Mouse (Mus musculus): ENCODE measurements at regions not wholly inside any gene's neighbourhood (a gene's known extent, or its start where the extent isn't known, plus 50 kb on each side); places are given as distances from the start of the nearest gene placed in this dataset.

GRCm38 (mm10) chr4:67539466-67539865, 712.1 kb downstream of the Tlr4 start:
- Histone ChIP-seq H3K9me3 (replicated peaks) (no peaks in the 10 kb centered on the region), H3K4me3 (replicated peaks) (no peak overlapping the region), H3K4me2 (no peak overlapping the region), H3K36me3 (no peaks in the 10 kb centered on the region), H3K27me3 (no peaks in the 10 kb centered on the region), H3K4me1 (peaks cover 4% of the 10 kb centered on the region; the same call in 1 of the 2 replicates), H3K9ac (no peak overlapping the region), H3K27ac (no peak overlapping the region)
- WGBS = 14% methylated on average over 5 of the region's 5 CpGs
- peak; percentile 94 for ATAC-seq (replicated peaks; ENCODE audit: low FRiP score)

GRCm38 (mm10) chr4:67546013-67546412, 718.6 kb downstream of the Tlr4 start:
- WGBS = 62% methylated on average over 1 of the region's 1 CpGs
- Histone ChIP-seq H3K9me3 (replicated peaks) (no peaks in the 10 kb centered on the region), H3K27ac (no peak overlapping the region), H3K36me3 (no peaks in the 10 kb centered on the region), H3K27me3 (no peaks in the 10 kb centered on the region), H3K4me2 (no peak overlapping the region), H3K9ac (no peak overlapping the region), H3K4me3 (replicated peaks) (no peak overlapping the region), H3K4me1 (no peaks in the 10 kb centered on the region)
- ATAC-seq (replicated peaks; ENCODE audit: low FRiP score) = no peak

- Histone ChIP-seq H3K4me1 (no peaks in the 10 kb centered on the region), H3K9me3 (replicated peaks) (no peaks in the 10 kb centered on the region), H3K4me3 (replicated peaks) (no peak overlapping the region), H3K4me2 (no peak overlapping the region), H3K36me3 (no peaks in the 10 kb centered on the region), H3K9ac (no peak overlapping the region), H3K27ac (no peak overlapping the region), H3K27me3 (no peaks in the 10 kb centered on the region)
- no peak for ATAC-seq (replicated peaks; ENCODE audit: low FRiP score)
- WGBS = 87% methylated on average over 1 of the region's 1 CpGs
Measured at GRCm38 (mm10) chr4:67547957-67548356, 720.6 kb downstream of the Tlr4 start.

GRCm38 (mm10) chr4:67553511-67553910, 726.1 kb downstream of the Tlr4 start:
- no peak overlapping the region for H3K27ac ChIP-seq
- H3K9ac ChIP-seq = no peak overlapping the region
- H3K4me2 ChIP-seq = no peak overlapping the region
- WGBS = 84% methylated on average over 3 of the region's 3 CpGs
- ATAC-seq (replicated peaks; ENCODE audit: low FRiP score) = no peak
- no peaks in the 10 kb centered on the region for H3K27me3 ChIP-seq
- H3K4me3 ChIP-seq (replicated peaks) = no peak overlapping the region
- no peaks in the 10 kb centered on the region for H3K4me1 ChIP-seq
- H3K9me3 ChIP-seq (replicated peaks) = no peaks in the 10 kb centered on the region
- no peaks in the 10 kb centered on the region for H3K36me3 ChIP-seq

GRCm38 (mm10) chr4:67574816-67575215, 747.4 kb downstream of the Tlr4 start:
- no peaks in the 10 kb centered on the region for H3K9me3 ChIP-seq (replicated peaks)
- H3K27ac ChIP-seq = no peak overlapping the region
- no peaks in the 10 kb centered on the region for H3K27me3 ChIP-seq
- no peak for ATAC-seq (replicated peaks; ENCODE audit: low FRiP score)
- no peak overlapping the region for H3K4me2 ChIP-seq
- no peak overlapping the region for H3K9ac ChIP-seq
- H3K4me1 ChIP-seq = no peaks in the 10 kb centered on the region
- WGBS = 78% methylated on average over 3 of the region's 3 CpGs
- H3K36me3 ChIP-seq = no peaks in the 10 kb centered on the region
- no peak overlapping the region for H3K4me3 ChIP-seq (replicated peaks)

GRCm38 (mm10) chr4:67589501-67589900, 762.1 kb downstream of the Tlr4 start:
- Histone ChIP-seq H3K4me3 (replicated peaks) (no peak overlapping the region), H3K9me3 (replicated peaks) (no peaks in the 10 kb centered on the region), H3K36me3 (no peaks in the 10 kb centered on the region), H3K4me1 (no peaks in the 10 kb centered on the region), H3K27ac (no peak overlapping the region), H3K27me3 (no peaks in the 10 kb centered on the region), H3K4me2 (no peak overlapping the region), H3K9ac (no peak overlapping the region)
- no peak for ATAC-seq (replicated peaks; ENCODE audit: low FRiP score)
- WGBS = 51% methylated on average over 1 of the region's 1 CpGs

GRCm38 (mm10) chr4:67589976-67590727, 762.8 kb downstream of the Tlr4 start:
- Histone ChIP-seq H3K4me2 (no peak overlapping the region), H3K9me3 (replicated peaks) (no peaks in the 10 kb centered on the region), H3K4me3 (replicated peaks) (no peak overlapping the region), H3K36me3 (no peaks in the 10 kb centered on the region), H3K27me3 (no peaks in the 10 kb centered on the region), H3K9ac (no peak overlapping the region), H3K4me1 (no peaks in the 10 kb centered on the region), H3K27ac (no peak overlapping the region)
- ATAC-seq (replicated peaks; ENCODE audit: low FRiP score) = no peak
- 66% methylated on average over 7 of the region's 7 CpGs for WGBS

- no peak for ATAC-seq (replicated peaks; ENCODE audit: low FRiP score)
- Histone ChIP-seq H3K9me3 (replicated peaks) (no peaks in the 10 kb centered on the region), H3K27ac (no peak overlapping the region), H3K4me3 (replicated peaks) (no peak overlapping the region), H3K9ac (no peak overlapping the region), H3K27me3 (no peaks in the 10 kb centered on the region), H3K36me3 (no peaks in the 10 kb centered on the region), H3K4me1 (no peaks in the 10 kb centered on the region), H3K4me2 (no peak overlapping the region)
Measured at GRCm38 (mm10) chr4:67607166-67607565, 779.8 kb downstream of the Tlr4 start.

GRCm38 (mm10) chr4:67614486-67615067, 787.2 kb downstream of the Tlr4 start:
- Histone ChIP-seq H3K9ac (no peak overlapping the region), H3K36me3 (no peaks in the 10 kb centered on the region), H3K4me3 (replicated peaks) (no peak overlapping the region), H3K4me2 (no peak overlapping the region), H3K27ac (no peak overlapping the region), H3K4me1 (no peaks in the 10 kb centered on the region), H3K27me3 (no peaks in the 10 kb centered on the region), H3K9me3 (replicated peaks) (no peaks in the 10 kb centered on the region)
- 73% methylated on average over 5 of the region's 5 CpGs for WGBS
- no peak for ATAC-seq (replicated peaks; ENCODE audit: low FRiP score)

GRCm38 (mm10) chr4:67626641-67627040, 799.3 kb downstream of the Tlr4 start:
- Histone ChIP-seq H3K4me3 (replicated peaks) (no peak overlapping the region), H3K36me3 (no peaks in the 10 kb centered on the region), H3K27ac (no peak overlapping the region), H3K4me1 (no peaks in the 10 kb centered on the region), H3K4me2 (no peak overlapping the region), H3K9ac (no peak overlapping the region), H3K9me3 (replicated peaks) (no peaks in the 10 kb centered on the region), H3K27me3 (no peaks in the 10 kb centered on the region)
- ATAC-seq (replicated peaks; ENCODE audit: low FRiP score) = no peak

- H3K27ac ChIP-seq = no peak overlapping the region
- no peak overlapping the region for H3K9ac ChIP-seq
- H3K4me3 ChIP-seq (replicated peaks) = no peak overlapping the region
- H3K36me3 ChIP-seq = no peaks in the 10 kb centered on the region
- no peaks in the 10 kb centered on the region for H3K27me3 ChIP-seq
- H3K4me2 ChIP-seq = no peak overlapping the region
- H3K4me1 ChIP-seq = no peaks in the 10 kb centered on the region
- no peak for ATAC-seq (replicated peaks; ENCODE audit: low FRiP score)
- H3K9me3 ChIP-seq (replicated peaks) = no peaks in the 10 kb centered on the region
- WGBS = 60% methylated on average over 2 of the region's 2 CpGs
Measured at GRCm38 (mm10) chr4:67646090-67646489, 818.7 kb downstream of the Tlr4 start.

GRCm38 (mm10) chr4:67662122-67662521, 834.7 kb downstream of the Tlr4 start:
- H3K9me3 ChIP-seq (replicated peaks) = no peaks in the 10 kb centered on the region
- no peak for ATAC-seq (replicated peaks; ENCODE audit: low FRiP score)
- no peaks in the 10 kb centered on the region for H3K27me3 ChIP-seq
- no peaks in the 10 kb centered on the region for H3K36me3 ChIP-seq
- H3K9ac ChIP-seq = no peak overlapping the region
- no peak overlapping the region for H3K4me3 ChIP-seq (replicated peaks)
- no peak overlapping the region for H3K27ac ChIP-seq
- no peaks in the 10 kb centered on the region for H3K4me1 ChIP-seq
- H3K4me2 ChIP-seq = no peak overlapping the region
- 48% methylated on average over 3 of the region's 3 CpGs for WGBS

- no peaks in the 10 kb centered on the region for H3K27me3 ChIP-seq
- no peak overlapping the region for H3K4me3 ChIP-seq (replicated peaks)
- no peaks in the 10 kb centered on the region for H3K9me3 ChIP-seq (replicated peaks)
- no peaks in the 10 kb centered on the region for H3K36me3 ChIP-seq
- H3K4me1 ChIP-seq = no peaks in the 10 kb centered on the region
- no peak for ATAC-seq (replicated peaks; ENCODE audit: low FRiP score)
- 82% methylated on average over 1 of the region's 1 CpGs for WGBS
- H3K4me2 ChIP-seq = no peak overlapping the region
- H3K27ac ChIP-seq = no peak overlapping the region
- H3K9ac ChIP-seq = no peak overlapping the region
Measured at GRCm38 (mm10) chr4:67673961-67674360, 846.6 kb downstream of the Tlr4 start.
